Mouse (Mus musculus): ENCODE data around the gene Camta2. TPM values are rescaled to one million over a fixed set of nuclear protein-coding genes. Genes with fewer than 3 reads are reported as not detected.

Camta2 gene
- polyA plus RNA-seq, 1 experiment = 84.6 TPM

- Histone ChIP-seq H3K4me3 (ENCODE audit: insufficient read depth, low read length) (peak overlapping the region; percentile 65), H3K27ac (ENCODE audit: insufficient read depth, low read depth, low read length) (peak overlapping the region; percentile 71), H3K4me1 (ENCODE audit: control insufficient read depth, insufficient read depth, low read length) (peaks cover 23% of the 10 kb centered on the region)
- no peak for TF ChIP-seq CTCF (IDR thresholded peaks at IDR 0.05; ENCODE audit: low read depth, low read length)
Measured at GRCm38 (mm10) chr11:70645461-70646258, 42.2 kb downstream of the Camta2 start.

GRCm38 (mm10) chr11:70644564-70645103 lies 43.3 kb downstream of the Camta2 start:
- no peak for TF ChIP-seq CTCF (IDR thresholded peaks at IDR 0.05; ENCODE audit: low read depth, low read length)
- TF ChIP-seq POLR2A (IDR thresholded peaks at IDR 0.05; ENCODE audit: borderline replicate concordance, low read depth, low read length) = no peak
- peaks cover 15% of the 10 kb centered on the region for H3K4me1 ChIP-seq (ENCODE audit: control insufficient read depth, insufficient read depth, low read length)
- H3K27ac ChIP-seq (ENCODE audit: insufficient read depth, low read depth, low read length) = no peak overlapping the region
- H3K4me3 ChIP-seq (ENCODE audit: insufficient read depth, low read length) = no peak overlapping the region

- H3K4me1 ChIP-seq (ENCODE audit: control insufficient read depth, insufficient read depth, low read length) = peaks cover 8% of the 10 kb centered on the region; the same call in 1 of the 2 replicates
- H3K4me3 ChIP-seq (ENCODE audit: insufficient read depth, low read length) = no peak overlapping the region
- TF ChIP-seq CTCF (IDR thresholded peaks at IDR 0.05; ENCODE audit: low read depth, low read length) (no peak), POLR2A (IDR thresholded peaks at IDR 0.05; ENCODE audit: borderline replicate concordance, low read depth, low read length) (no peak)
- no peak overlapping the region for H3K27ac ChIP-seq (ENCODE audit: insufficient read depth, low read depth, low read length)
Measured at GRCm38 (mm10) chr11:70643051-70643450, 44.9 kb downstream of the Camta2 start.

GRCm38 (mm10) chr11:70641241-70641640 lies 46.7 kb downstream of the Camta2 start:
- Histone ChIP-seq H3K4me1 (ENCODE audit: control insufficient read depth, insufficient read depth, low read length) (peaks cover 8% of the 10 kb centered on the region; the same call in 1 of the 2 replicates), H3K4me3 (ENCODE audit: insufficient read depth, low read length) (no peak overlapping the region), H3K27ac (ENCODE audit: insufficient read depth, low read depth, low read length) (no peak overlapping the region)
- TF ChIP-seq POLR2A (IDR thresholded peaks at IDR 0.05; ENCODE audit: borderline replicate concordance, low read depth, low read length) (no peak), CTCF (IDR thresholded peaks at IDR 0.05; ENCODE audit: low read depth, low read length) (no peak)

- H3K27ac ChIP-seq (ENCODE audit: insufficient read depth, low read depth, low read length) = no peak overlapping the region
- TF ChIP-seq POLR2A (IDR thresholded peaks at IDR 0.05; ENCODE audit: borderline replicate concordance, low read depth, low read length) (no peak), CTCF (IDR thresholded peaks at IDR 0.05; ENCODE audit: low read depth, low read length) (no peak)
- no peak overlapping the region for H3K4me3 ChIP-seq (ENCODE audit: insufficient read depth, low read length)
- H3K4me1 ChIP-seq (ENCODE audit: control insufficient read depth, insufficient read depth, low read length) = no peaks in the 10 kb centered on the region
Measured at GRCm38 (mm10) chr11:70639976-70640375, 47.9 kb downstream of the Camta2 start.

GRCm38 (mm10) chr11:70638714-70639278 lies 49.1 kb downstream of the Camta2 start, which contains the start of gene Gp1ba:
Gene Gp1ba, plus strand, starts transcription at chr11:70639122.
- Histone ChIP-seq H3K27ac (ENCODE audit: insufficient read depth, low read depth, low read length) (no peak within 1 kb of the TSS), H3K4me1 (ENCODE audit: control insufficient read depth, insufficient read depth, low read length) (no peaks in the 10 kb centered on the region)

GRCm38 (mm10) chr11:70638293-70638692 lies 49.6 kb downstream of the Camta2 start:
- TF ChIP-seq POLR2A (IDR thresholded peaks at IDR 0.05; ENCODE audit: borderline replicate concordance, low read depth, low read length) = no peak
- TF ChIP-seq CTCF (IDR thresholded peaks at IDR 0.05; ENCODE audit: low read depth, low read length) = no peak
- no peaks in the 10 kb centered on the region for H3K4me1 ChIP-seq (ENCODE audit: control insufficient read depth, insufficient read depth, low read length)
- H3K27ac ChIP-seq (ENCODE audit: insufficient read depth, low read depth, low read length) = no peak overlapping the region
- no peak overlapping the region for H3K4me3 ChIP-seq (ENCODE audit: insufficient read depth, low read length)

More at GRCm38 (mm10) chr11:70638714-70639278, 49.1 kb downstream of the Camta2 start, which contains the start of gene Gp1ba:
- TF ChIP-seq POLR2A (IDR thresholded peaks at IDR 0.05; ENCODE audit: borderline replicate concordance, low read depth, low read length) (no peak), CTCF (IDR thresholded peaks at IDR 0.05; ENCODE audit: low read depth, low read length) (no peak)
- no peak within 1 kb of the TSS for H3K4me3 ChIP-seq (ENCODE audit: insufficient read depth, low read length)

- peaks cover 3% of the 10 kb centered on the region for H3K4me1 ChIP-seq (ENCODE audit: control insufficient read depth, insufficient read depth, low read length)
- TF ChIP-seq CTCF (IDR thresholded peaks at IDR 0.05; ENCODE audit: low read depth, low read length) (no peak), POLR2A (IDR thresholded peaks at IDR 0.05; ENCODE audit: borderline replicate concordance, low read depth, low read length) (no peak)
Measured at GRCm38 (mm10) chr11:70637764-70638163, 50.1 kb downstream of the Camta2 start.

GRCm38 (mm10) chr11:70635601-70636000 lies 52.3 kb downstream of the Camta2 start:
- no peak for TF ChIP-seq POLR2A (IDR thresholded peaks at IDR 0.05; ENCODE audit: borderline replicate concordance, low read depth, low read length)
- TF ChIP-seq CTCF (IDR thresholded peaks at IDR 0.05; ENCODE audit: low read depth, low read length) = no peak
- no peak overlapping the region for H3K4me3 ChIP-seq (ENCODE audit: insufficient read depth, low read length)
- H3K27ac ChIP-seq (ENCODE audit: insufficient read depth, low read depth, low read length) = no peak overlapping the region
- H3K4me1 ChIP-seq (ENCODE audit: control insufficient read depth, insufficient read depth, low read length) = peaks cover 14% of the 10 kb centered on the region

More at GRCm38 (mm10) chr11:70637764-70638163, 50.1 kb downstream of the Camta2 start:
- no peak overlapping the region for H3K4me3 ChIP-seq (ENCODE audit: insufficient read depth, low read length)
- H3K27ac ChIP-seq (ENCODE audit: insufficient read depth, low read depth, low read length) = no peak overlapping the region

GRCm38 (mm10) chr11:70630129-70630528 lies 57.8 kb downstream of the Camta2 start:
- TF ChIP-seq CTCF (IDR thresholded peaks at IDR 0.05; ENCODE audit: low read depth, low read length) (no peak), POLR2A (IDR thresholded peaks at IDR 0.05; ENCODE audit: borderline replicate concordance, low read depth, low read length) (no peak)
- Histone ChIP-seq H3K4me1 (ENCODE audit: control insufficient read depth, insufficient read depth, low read length) (peaks cover 20% of the 10 kb centered on the region), H3K27ac (ENCODE audit: insufficient read depth, low read depth, low read length) (no peak overlapping the region), H3K4me3 (ENCODE audit: insufficient read depth, low read length) (no peak overlapping the region)

Measured in bone marrow macrophage, adult 2 months (primary cell).